Mouse (Mus musculus) midbrain, embryonic 16.5 days (tissue): ENCODE measurements around the gene 2010111I01Rik. TPM values are rescaled to one million over a fixed set of nuclear protein-coding genes. Genes with fewer than 3 reads are reported as not detected.

Experiments
- ATAC-seq: fragments of 200-750 bp; cut with Nextera tagmentation; 2 replicates; pipeline ENCODE4 v1.8.0; 2017; ENCODE audit warnings: moderate TSS enrichment
- H3K27ac ChIP-seq: fragments of 300-500 bp; sonication (generic); 2 replicates; pipeline ENCODE4 v1.5.1; 2014; ENCODE audit warnings: mild to moderate bottlenecking, low read length, mixed read lengths
- H3K27me3 ChIP-seq: fragments of 300-500 bp; sonication (generic); 2 replicates; pipeline ENCODE4 v1.6.1; 2014; ENCODE audit warnings: low read depth, low read length, mixed read lengths; ENCODE audit not compliant: control insufficient read depth, insufficient read depth
- H3K36me3 ChIP-seq: fragments of 300-500 bp; sonication (generic); 2 replicates; pipeline ENCODE4 v1.6.1; 2014; ENCODE audit warnings: mild to moderate bottlenecking, low read length, moderate library complexity, mixed read lengths; ENCODE audit not compliant: control insufficient read depth, insufficient read depth
- H3K4me1 ChIP-seq: fragments of 300-500 bp; sonication (generic); 2 replicates; pipeline ENCODE4 v1.6.1; 2014; ENCODE audit warnings: mild to moderate bottlenecking, low read length, mixed read lengths; ENCODE audit not compliant: control insufficient read depth, insufficient read depth
- H3K4me2 ChIP-seq: fragments of 300-500 bp; sonication (generic); 2 replicates; pipeline ENCODE4 v1.6.1; 2014; ENCODE audit warnings: mild to moderate bottlenecking, low read length, mixed read lengths
- H3K4me3 ChIP-seq: fragments of 300-500 bp; sonication (generic); 2 replicates; pipeline ENCODE4 v1.5.1; 2014; ENCODE audit warnings: low read depth, mild to moderate bottlenecking, low read length, moderate library complexity, mixed read lengths
- H3K9ac ChIP-seq: fragments of 300-500 bp; sonication (generic); 2 replicates; pipeline ENCODE4 v1.6.1; 2014; ENCODE audit warnings: low read depth, low read length, mixed read lengths
- H3K9me3 ChIP-seq: fragments of 300-500 bp; sonication (generic); replicated peaks from 2 replicates; pipeline ENCODE4 v1.6.1; 2014; ENCODE audit warnings: mild to moderate bottlenecking, low read length, mixed read lengths; ENCODE audit not compliant: control insufficient read depth, poor library complexity, severe bottlenecking
- WGBS: fragments of 180-500 bp; shearing (Covaris S2); extraction: QIAGEN DNeasy Blood & Tissue Kit; methylation state at CpG from one replicate; pipeline ENCODE4 v1.1.7; 2014; 5-methylcytosine and 5-hydroxymethylcytosine counted together
- polyA plus RNA-seq: library from polyadenylated mRNA; unstranded; fragments of >200 nt; fragmentation: Nextera tagmentation; extraction: Ambion mirVana; gene quantifications from 2 replicates; pipeline ENCODE4 v1.2.1, GENCODE M21; 2015

Gene 2010111I01Rik
- polyA plus RNA-seq, 1 experiment from 2014 or later: 25.5 TPM

GRCm38 (mm10) chr13:63260753-63261631, 296.3 kb downstream of the 2010111I01Rik start:
- 58% methylated on average over 18 of the region's 18 CpGs for WGBS
- H3K36me3 ChIP-seq: no peaks in the 10 kb centered on the region

GRCm38 (mm10) chr13:63261676-63262075, 297.0 kb downstream of the 2010111I01Rik start:
- ATAC-seq: no peak
- no peaks in the 10 kb centered on the region for H3K36me3 ChIP-seq
- 96% methylated on average over 3 of the region's 3 CpGs for WGBS

More at GRCm38 (mm10) chr13:63260753-63261631, 296.3 kb downstream of the 2010111I01Rik start:
- Histone ChIP-seq H3K9ac (no peak overlapping the region), H3K27me3 (no peaks in the 10 kb centered on the region), H3K4me1 (peaks cover 12% of the 10 kb centered on the region; the same call in 1 of the 2 replicates), H3K9me3 (no peaks in the 10 kb centered on the region), H3K4me3 (no peak overlapping the region), H3K4me2 (no peak overlapping the region), H3K27ac (peak overlapping the region; percentile 9; the same call in 1 of the 2 replicates)
- peak; percentile 69 for ATAC-seq

GRCm38 (mm10) chr13:63262168-63262957, 297.7 kb downstream of the 2010111I01Rik start:
- Histone ChIP-seq H3K27me3 (no peaks in the 10 kb centered on the region), H3K9ac (no peak overlapping the region), H3K27ac (no peak overlapping the region), H3K4me3 (no peak overlapping the region), H3K4me2 (no peak overlapping the region), H3K4me1 (peaks cover 12% of the 10 kb centered on the region; the same call in 1 of the 2 replicates), H3K36me3 (no peaks in the 10 kb centered on the region), H3K9me3 (no peaks in the 10 kb centered on the region)
- ATAC-seq: no peak
- WGBS: 94% methylated on average over 1 of the region's 1 CpGs

More at GRCm38 (mm10) chr13:63261676-63262075, 297.0 kb downstream of the 2010111I01Rik start:
- H3K9me3 ChIP-seq: no peaks in the 10 kb centered on the region
- no peak overlapping the region for H3K4me2 ChIP-seq
- no peaks in the 10 kb centered on the region for H3K27me3 ChIP-seq
- no peak overlapping the region for H3K9ac ChIP-seq
- H3K27ac ChIP-seq: no peak overlapping the region
- H3K4me3 ChIP-seq: no peak overlapping the region
- H3K4me1 ChIP-seq: peaks cover 12% of the 10 kb centered on the region; the same call in 1 of the 2 replicates

- no peak overlapping the region for H3K27ac ChIP-seq
- H3K4me3 ChIP-seq: no peak overlapping the region
- H3K9me3 ChIP-seq: no peaks in the 10 kb centered on the region
- H3K27me3 ChIP-seq: peaks cover 4% of the 10 kb centered on the region
- H3K4me1 ChIP-seq: peaks cover 17% of the 10 kb centered on the region
- WGBS: 86% methylated on average over 4 of the region's 4 CpGs
- ATAC-seq: no peak
- no peak overlapping the region for H3K4me2 ChIP-seq
- H3K36me3 ChIP-seq: no peaks in the 10 kb centered on the region
- no peak overlapping the region for H3K9ac ChIP-seq
These were observed 303.7 kb downstream of the 2010111I01Rik start for GRCm38 (mm10) chr13:63268371-63268770.

- WGBS: 85% methylated on average over 1 of the region's 1 CpGs
- ATAC-seq: no peak
These were observed 304.1 kb downstream of the 2010111I01Rik start for GRCm38 (mm10) chr13:63268776-63269175.

GRCm38 (mm10) chr13:63270191-63270590, 305.5 kb downstream of the 2010111I01Rik start:
- Histone ChIP-seq H3K4me2 (no peak overlapping the region), H3K9me3 (no peaks in the 10 kb centered on the region), H3K4me3 (no peak overlapping the region), H3K36me3 (no peaks in the 10 kb centered on the region), H3K9ac (no peak overlapping the region), H3K27ac (no peak overlapping the region), H3K4me1 (peaks cover 17% of the 10 kb centered on the region), H3K27me3 (peaks cover 6% of the 10 kb centered on the region)
- 47% methylated on average over 5 of the region's 5 CpGs for WGBS
- ATAC-seq: no peak

More at GRCm38 (mm10) chr13:63268776-63269175, 304.1 kb downstream of the 2010111I01Rik start:
- Histone ChIP-seq H3K27me3 (peaks cover 4% of the 10 kb centered on the region), H3K36me3 (no peaks in the 10 kb centered on the region), H3K9ac (no peak overlapping the region), H3K4me3 (no peak overlapping the region), H3K4me2 (no peak overlapping the region), H3K27ac (no peak overlapping the region), H3K9me3 (no peaks in the 10 kb centered on the region), H3K4me1 (peaks cover 17% of the 10 kb centered on the region)

- WGBS: 9% methylated on average over 16 of the region's 16 CpGs
- Histone ChIP-seq H3K4me2 (peak overlapping the region; percentile 81), H3K9ac (peak overlapping the region; percentile 63), H3K27me3 (peaks cover 6% of the 10 kb centered on the region), H3K27ac (no peak overlapping the region), H3K4me3 (peak overlapping the region; percentile 45), H3K9me3 (no peaks in the 10 kb centered on the region), H3K4me1 (peaks cover 17% of the 10 kb centered on the region), H3K36me3 (no peaks in the 10 kb centered on the region)
- ATAC-seq: no peak; the same call in 1 of the 2 replicates
These were observed 307.4 kb downstream of the 2010111I01Rik start for GRCm38 (mm10) chr13:63272017-63272601.

- WGBS: 1% methylated on average over 25 of the region's 27 CpGs
- ATAC-seq: peak; percentile 84
- H3K36me3 ChIP-seq: no peaks in the 10 kb centered on the region
- peak overlapping the region; percentile 81 for H3K4me2 ChIP-seq
- peak overlapping the region; percentile 63 for H3K9ac ChIP-seq
- peaks cover 6% of the 10 kb centered on the region for H3K27me3 ChIP-seq
- H3K4me1 ChIP-seq: peaks cover 17% of the 10 kb centered on the region
- H3K27ac ChIP-seq: no peak overlapping the region
- H3K4me3 ChIP-seq: peak overlapping the region; percentile 45
- H3K9me3 ChIP-seq: no peaks in the 10 kb centered on the region
These were observed 308.0 kb downstream of the 2010111I01Rik start for GRCm38 (mm10) chr13:63272602-63273229.
